Mouse (Mus musculus) spleen, adult 2 months (tissue): ENCODE data around the gene Nop2.

Source experiments
- CTCF ChIP-seq: fragments of 200-500 bp; IDR thresholded peaks from 2 replicates; pipeline ENCODE4 v1.5.1; 2011; ENCODE audit warnings: mild to moderate bottlenecking, inconsistent platforms; ENCODE audit not compliant: insufficient read depth, insufficient read length, insufficient replicate concordance; ENCODE audit errors: extremely low read depth
- POLR2A ChIP-seq: fragments of 200-500 bp; IDR thresholded peaks from 2 replicates; pipeline ENCODE4 v1.6.1; 2011; ENCODE audit warnings: low read depth, low read length, inconsistent platforms

DNA sequence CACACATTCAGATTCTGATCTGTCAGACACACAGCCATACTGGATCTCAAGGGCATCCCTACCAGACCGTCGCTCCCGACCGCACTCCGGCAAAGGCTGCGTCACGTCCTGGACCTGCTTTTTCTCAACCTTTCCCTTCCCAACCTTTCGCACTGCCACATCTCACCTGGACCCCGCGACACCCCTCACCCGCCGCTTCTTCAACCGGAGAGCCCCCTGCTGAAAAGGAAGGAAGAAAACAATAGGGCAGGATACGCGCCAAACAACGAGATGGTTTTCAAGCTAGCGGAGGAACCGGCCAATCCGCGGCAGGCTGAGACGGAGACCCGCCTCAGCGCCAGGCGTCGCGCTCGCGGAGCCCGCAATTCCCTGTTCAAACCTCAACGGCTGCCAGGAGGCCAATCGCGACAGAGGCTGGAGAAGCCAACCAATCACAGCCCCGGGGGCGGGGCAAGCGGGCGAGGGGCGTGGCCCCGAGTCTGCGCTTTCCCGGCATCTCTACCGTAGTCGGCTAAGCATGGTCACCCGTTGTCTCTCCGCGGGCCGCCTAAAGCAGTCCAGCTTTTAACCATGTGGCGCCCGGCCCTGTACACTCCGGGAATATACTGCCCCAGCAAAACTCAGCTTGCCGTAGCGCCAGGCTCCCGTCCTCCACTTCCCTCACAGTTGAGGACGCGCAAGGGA is 59.8 kb downstream of the Nop2 start, which contains the start of the genes Ncapd2 and Mrpl51:
- TF ChIP-seq CTCF = no peak
- TF ChIP-seq POLR2A = no peak
